Mouse (Mus musculus) sigmoid colon, adult 10 weeks (tissue): ENCODE results near the gene Phf3. TPM values are rescaled to one million over a fixed set of nuclear protein-coding genes. Genes with fewer than 3 reads are reported as not detected.

Experiments
- polyA plus RNA-seq: library from polyadenylated mRNA; stranded (reverse); fragments of 350-450 nt; fragmentation: Illumina TruSeq; extraction: RNeasy Lipid Tissue Mini Kit (QIAGEN cat#74804); gene quantifications from one replicate; pipeline ENCODE4 v1.2.3, GENCODE M21; 2014; ENCODE audit warnings: low read depth, low replicate concordance

Gene Phf3
- 99.0 TPM for polyA plus RNA-seq

DNA sequence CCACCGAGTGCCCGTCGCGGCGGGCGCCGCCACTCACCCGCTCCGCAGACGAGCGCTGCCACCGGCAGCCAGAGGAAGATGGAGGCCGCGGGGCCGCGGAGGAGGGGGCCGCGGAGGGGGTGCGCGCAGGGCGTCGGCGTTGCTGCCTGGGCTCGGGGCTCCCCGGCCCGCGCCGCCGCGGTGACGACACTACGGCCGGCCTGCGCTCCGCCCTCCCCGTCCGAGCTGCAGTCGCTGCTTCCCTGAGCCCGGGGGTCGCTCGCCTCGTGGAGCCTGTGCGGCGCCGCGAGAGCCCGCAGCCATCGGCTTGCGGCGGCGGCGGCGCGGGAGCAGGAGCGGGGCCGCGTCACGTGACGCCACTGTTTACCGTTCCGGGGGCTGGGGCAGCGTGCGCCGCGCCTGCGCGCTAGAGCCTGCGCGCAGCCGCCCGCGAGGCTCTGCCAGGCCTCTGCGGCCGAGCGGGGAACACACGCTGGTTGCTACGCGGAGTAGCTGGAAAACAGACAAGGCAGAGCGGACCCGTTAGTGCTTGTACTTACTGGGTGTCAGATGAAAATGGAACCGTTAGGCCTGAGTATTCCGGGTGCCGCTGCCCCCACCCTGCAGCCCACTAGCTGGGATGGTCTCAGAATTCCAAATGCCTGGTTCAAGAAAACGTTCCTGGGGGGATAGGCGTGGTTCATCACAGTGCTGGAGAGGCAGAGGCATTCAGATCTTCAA, at the start of gene Phf3:
Gene Phf3 (minus strand): TSS at position 381 of the 720 bp plus-strand sequence.

Other genes with a start within 250 kb of the Phf3 start
- not detected for gene AC153137.1, start 104.0 kb upstream of the Phf3 start, polyA plus RNA-seq